Mouse (Mus musculus) limb, embryonic 11.5 days (tissue): ENCODE data around the gene Gm49373. TPM values are rescaled to one million over a fixed set of nuclear protein-coding genes. Genes with fewer than 3 reads are reported as not detected.

ENCODE experiments used
- ATAC-seq: fragments of 200-750 bp; cut with Nextera tagmentation; 2 replicates; pipeline ENCODE4 v1.8.0; 2017; ENCODE audit warnings: low read depth; ENCODE audit not compliant: insufficient number of reproducible peaks, low FRiP score, low TSS enrichment
- DNase-seq: peaks from one replicate; pipeline ENCODE4 v3.0.0-alpha.2; 2015; ENCODE audit warnings: low spot score
- H3K27ac ChIP-seq: fragments of 300-500 bp; sonication (generic); replicated peaks from 2 replicates; pipeline ENCODE4 v1.5.1; 2014; ENCODE audit warnings: low read depth, mild to moderate bottlenecking, low read length
- H3K27me3 ChIP-seq: fragments of 300-500 bp; sonication (generic); 2 replicates; pipeline ENCODE4 v1.6.1; 2014; ENCODE audit warnings: mild to moderate bottlenecking, low read length, mixed read lengths; ENCODE audit not compliant: control insufficient read depth, insufficient read depth
- H3K36me3 ChIP-seq: fragments of 300-500 bp; sonication (generic); 2 replicates; pipeline ENCODE4 v1.6.1; 2014; ENCODE audit warnings: mild to moderate bottlenecking, low read length, moderate library complexity, mixed read lengths; ENCODE audit not compliant: control insufficient read depth, insufficient read depth
- H3K4me1 ChIP-seq: fragments of 300-500 bp; sonication (generic); 2 replicates; pipeline ENCODE4 v1.6.1; 2014; ENCODE audit warnings: low read length, mixed read lengths; ENCODE audit not compliant: control insufficient read depth, insufficient read depth
- H3K4me2 ChIP-seq: fragments of 300-500 bp; sonication (generic); 2 replicates; pipeline ENCODE4 v1.6.1; 2014; ENCODE audit warnings: low read depth, mild to moderate bottlenecking, moderate library complexity; ENCODE audit not compliant: severe bottlenecking
- H3K4me3 ChIP-seq: fragments of 300-500 bp; sonication (generic); 2 replicates; pipeline ENCODE4 v1.5.1; 2014; ENCODE audit warnings: low read depth, low read length
- H3K9ac ChIP-seq: fragments of 300-500 bp; sonication (generic); 2 replicates; pipeline ENCODE4 v1.6.1; 2014; ENCODE audit warnings: mild to moderate bottlenecking, low read length
- H3K9me3 ChIP-seq: fragments of 300-500 bp; sonication (generic); 2 replicates; pipeline ENCODE4 v1.6.1; 2016; ENCODE audit warnings: low read length; ENCODE audit not compliant: control insufficient read depth
- WGBS: fragments of 180-500 bp; shearing (Covaris S2); extraction: QIAGEN DNeasy Blood & Tissue Kit; methylation state at CpG from one replicate; pipeline ENCODE4 v1.1.7; 2014; 5-methylcytosine and 5-hydroxymethylcytosine counted together
- polyA plus RNA-seq: library from polyadenylated mRNA; unstranded; fragments of >200 nt; fragmentation: Nextera tagmentation; extraction: Ambion mirVana; gene quantifications from 2 replicates; pipeline ENCODE4 v1.2.1, GENCODE M21; 2014

Gene Gm49373
- polyA plus RNA-seq, 1 experiment from 2014 or later = 0.27 TPM

DNA sequence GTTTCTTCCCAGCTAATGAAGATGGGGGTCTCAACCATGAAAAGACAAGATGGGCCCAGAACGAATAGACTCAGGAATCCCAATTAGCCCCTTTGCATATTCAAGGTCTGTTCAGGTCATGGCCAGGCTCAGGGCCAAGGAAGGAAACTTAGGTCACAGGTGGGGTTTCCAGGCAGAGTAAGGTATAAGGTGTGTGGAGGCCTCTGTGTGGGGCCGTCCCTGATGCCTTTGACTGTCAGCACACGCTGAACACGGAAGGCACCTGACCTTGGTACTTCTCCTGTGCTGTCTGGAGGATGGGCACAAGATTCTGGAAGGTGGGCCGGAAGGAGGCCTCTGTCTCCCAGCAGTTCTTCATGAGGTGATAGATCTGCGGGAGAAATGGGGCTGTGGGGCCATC lies 31.9 kb upstream of the Gm49373 start:
- Histone ChIP-seq H3K4me2 (no peak overlapping the region), H3K4me3 (no peak overlapping the region), H3K4me1 (no peaks in the 10 kb centered on the region), H3K9me3 (no peaks in the 10 kb centered on the region), H3K27me3 (no peaks in the 10 kb centered on the region), H3K27ac (no peak overlapping the region), H3K36me3 (no peaks in the 10 kb centered on the region), H3K9ac (no peak overlapping the region)
- WGBS = 82% methylated on average over 6 of the region's 6 CpGs
- no peak for DNase-seq
- ATAC-seq = no peak

GRCm38 (mm10) chr9:21102076-21102475 lies 29.2 kb upstream of the Gm49373 start:
- no peaks in the 10 kb centered on the region for H3K4me1 ChIP-seq
- WGBS = 91% methylated on average over 2 of the region's 2 CpGs
- H3K9me3 ChIP-seq = no peaks in the 10 kb centered on the region
- no peak overlapping the region for H3K9ac ChIP-seq
- no peak overlapping the region for H3K27ac ChIP-seq
- H3K36me3 ChIP-seq = no peaks in the 10 kb centered on the region
- DNase-seq = no peak
- H3K4me2 ChIP-seq = no peak overlapping the region
- ATAC-seq = no peak
- H3K27me3 ChIP-seq = no peaks in the 10 kb centered on the region
- H3K4me3 ChIP-seq = no peak overlapping the region

GRCm38 (mm10) chr9:21100447-21101161 lies 27.7 kb upstream of the Gm49373 start:
- Histone ChIP-seq H3K4me3 (no peak overlapping the region), H3K36me3 (no peaks in the 10 kb centered on the region), H3K27ac (no peak overlapping the region), H3K9ac (no peak overlapping the region), H3K27me3 (no peaks in the 10 kb centered on the region), H3K4me1 (no peaks in the 10 kb centered on the region), H3K9me3 (no peaks in the 10 kb centered on the region), H3K4me2 (no peak overlapping the region)
- no peak for DNase-seq
- ATAC-seq = no peak
- WGBS = 54% methylated on average over 15 of the region's 15 CpGs

DNA sequence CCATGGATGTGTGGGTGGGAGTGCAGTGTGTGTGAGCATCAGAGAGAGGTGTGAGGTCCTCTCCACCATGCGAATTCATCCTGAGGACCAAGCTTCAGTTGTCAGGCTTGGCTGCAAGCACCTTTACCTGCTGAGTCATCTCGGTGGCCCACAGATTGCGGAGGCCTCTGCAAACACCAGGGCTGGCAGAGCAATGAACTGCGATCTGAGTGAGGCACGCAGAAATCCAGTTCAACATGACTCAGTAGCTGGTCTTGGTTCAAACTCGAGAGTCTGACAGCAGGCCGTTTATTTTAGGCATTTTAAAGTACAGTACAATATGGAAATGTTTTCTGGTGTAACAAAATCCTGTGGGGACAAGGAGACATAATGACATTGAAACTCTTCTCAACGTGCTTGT lies 24.9 kb upstream of the Gm49373 start:
- Histone ChIP-seq H3K9ac (no peak overlapping the region), H3K4me1 (no peaks in the 10 kb centered on the region), H3K27ac (no peak overlapping the region), H3K36me3 (no peaks in the 10 kb centered on the region), H3K9me3 (no peaks in the 10 kb centered on the region), H3K27me3 (no peaks in the 10 kb centered on the region), H3K4me3 (no peak overlapping the region), H3K4me2 (no peak overlapping the region)
- no peak for DNase-seq
- ATAC-seq = no peak
- 85% methylated on average over 8 of the region's 8 CpGs for WGBS

- Histone ChIP-seq H3K36me3 (no peaks in the 10 kb centered on the region), H3K4me2 (no peak overlapping the region), H3K27ac (no peak overlapping the region)
Measured at GRCm38 (mm10) chr9:21095958-21096357, 23.1 kb upstream of the Gm49373 start.

GRCm38 (mm10) chr9:21093423-21093822 lies 20.5 kb upstream of the Gm49373 start:
- Histone ChIP-seq H3K27ac (no peak overlapping the region), H3K4me2 (no peak overlapping the region), H3K9ac (no peak overlapping the region), H3K4me3 (no peak overlapping the region), H3K27me3 (no peaks in the 10 kb centered on the region), H3K9me3 (no peaks in the 10 kb centered on the region), H3K36me3 (peaks cover 15% of the 10 kb centered on the region; the same call in 1 of the 2 replicates), H3K4me1 (peaks cover 7% of the 10 kb centered on the region)
- DNase-seq (no peak), ATAC-seq (no peak)
- 94% methylated on average over 9 of the region's 9 CpGs for WGBS

More at GRCm38 (mm10) chr9:21095958-21096357, 23.1 kb upstream of the Gm49373 start:
- H3K9ac ChIP-seq = peak overlapping the region; percentile 18; the same call in 1 of the 2 replicates
- H3K4me1 ChIP-seq = peaks cover under 1% of the 10 kb centered on the region; the same call in 1 of the 2 replicates
- no peak for ATAC-seq
- no peaks in the 10 kb centered on the region for H3K9me3 ChIP-seq
- no peak overlapping the region for H3K4me3 ChIP-seq
- H3K27me3 ChIP-seq = no peaks in the 10 kb centered on the region
- DNase-seq = no peak
- 95% methylated on average over 4 of the region's 4 CpGs for WGBS

GRCm38 (mm10) chr9:21091707-21092320 lies 18.9 kb upstream of the Gm49373 start, which contains the start of the genes Gm38431 and Raver1:
TSS of gene Gm38431 (minus strand) at chr9:21091997.
TSS of gene Raver1 (minus strand) at chr9:21092008.
- H3K27me3 ChIP-seq = no peaks in the 10 kb centered on the region
- H3K9ac ChIP-seq = peak within 1 kb of the TSS; percentile 87
- DNase-seq (peak; percentile 97), ATAC-seq (peak; percentile 99)
- H3K4me2 ChIP-seq = peak within 1 kb of the TSS; percentile 78
- no peaks in the 10 kb centered on the region for H3K9me3 ChIP-seq
- H3K36me3 ChIP-seq = peaks cover 28% of the 10 kb centered on the region
- under 1% methylated on average over 54 of the region's 54 CpGs for WGBS
- H3K4me1 ChIP-seq = peaks cover 7% of the 10 kb centered on the region
- peak within 1 kb of the TSS; percentile 84 for H3K27ac ChIP-seq
- H3K4me3 ChIP-seq = peak within 1 kb of the TSS; percentile 68

- H3K4me2 ChIP-seq = peak overlapping the region; percentile 78
- peak overlapping the region; percentile 68 for H3K4me3 ChIP-seq
- no peak for DNase-seq
- peaks cover 30% of the 10 kb centered on the region for H3K36me3 ChIP-seq
- no peaks in the 10 kb centered on the region for H3K9me3 ChIP-seq
- H3K27ac ChIP-seq = peak overlapping the region; percentile 84
- no peaks in the 10 kb centered on the region for H3K27me3 ChIP-seq
- peaks cover 7% of the 10 kb centered on the region for H3K4me1 ChIP-seq
- peak overlapping the region; percentile 87 for H3K9ac ChIP-seq
- 5% methylated on average over 24 of the region's 24 CpGs for WGBS
- peak; percentile 11; the same call in 1 of the 2 replicates for ATAC-seq
Measured at GRCm38 (mm10) chr9:21090972-21091706, 18.2 kb upstream of the Gm49373 start.
